ENCODE assay signal across 17 mouse cellular contexts in genomic region chr14:103945753-103946152, GRCm38 (mm10).
A peak's percentile ranks its signal among the peaks of the same experiment; 100 is the strongest.
DNase-seq lines count a peak whose midpoint lies in the region; ATAC-seq and TF ChIP-seq lines count a peak whose summit lies in the region.
"Had no signal": no experiment of that assay in that cellular context is flagged by ENCODE, and none has a peak within 500 bp of the region (broad histone marks: within the 10 kb centered on the region; RNA-seq: fewer than 3 reads in every experiment).

No protein-coding gene starts in this region.

- no peak for TF ChIP-seq CTCF in liver, adult 2 months (IDR thresholded peaks at IDR 0.05; ENCODE audit: low read depth, low read length)
- TF ChIP-seq CTCF in bone marrow macrophage, adult 2 months (IDR thresholded peaks at IDR 0.05; ENCODE audit: low read depth, low read length): no peak

- H3K9me3 ChIP-seq in liver, embryonic 11.5 days (ENCODE audit: control insufficient read depth, low read length): no peaks in the 10 kb centered on the region
- H3K9me3 ChIP-seq in liver, embryonic 13.5 days (replicated peaks): no peaks in the 10 kb centered on the region
- H3K9me3 ChIP-seq: intestine, embryonic 15.5 days; neural tube, embryonic 15.5 days had no signal

- peak; percentile 21 for DNase-seq in liver, adult 2 months (ENCODE audit: extremely low read depth, low read depth, low spot score)
- DNase-seq in liver, embryonic 11.5 days (ENCODE audit: low spot score): no peak
- no peak for DNase-seq in liver, embryonic 13.5 days
- DNase-seq in monocyte, adult 2 months (ENCODE audit: low read depth in 1 of 2, low spot score in 2 of 2): peak; percentile 19 to 33
- no peak for DNase-seq in MN1 (ENCODE audit: low spot score)
- no peak for DNase-seq in neural tube, embryonic 10.5 days (ENCODE audit: extremely low spot score, low spot score)
- DNase-seq: cerebellum, adult 8-10 months; embryo, embryonic 11 days; heart, postnatal 4 days; kidney, postnatal 14 days had no signal

- no peak overlapping the region for H3K4me2 ChIP-seq in liver, embryonic 11.5 days
- no peak overlapping the region for H3K4me2 ChIP-seq in liver, embryonic 13.5 days
- H3K4me2 ChIP-seq: intestine, embryonic 15.5 days; neural tube, embryonic 15.5 days had no signal

- ATAC-seq in liver, embryonic 11.5 days (replicated peaks; ENCODE audit: low FRiP score): no peak
- peak; percentile 43 for ATAC-seq in liver, embryonic 13.5 days (ENCODE audit: low read depth)
- ATAC-seq: intestine, embryonic 15.5 days; midbrain, embryonic 16.5 days; Patski had no signal

- no peak overlapping the region for H3K9ac ChIP-seq in liver, adult 2 months (ENCODE audit: low read depth, low read length)
- H3K9ac ChIP-seq in liver, embryonic 11.5 days (ENCODE audit: low read depth, low read length): no peak overlapping the region
- H3K9ac ChIP-seq in liver, embryonic 13.5 days: no peak overlapping the region
- H3K9ac ChIP-seq: intestine, embryonic 15.5 days; neural tube, embryonic 15.5 days had no signal

- H3K36me3 ChIP-seq in liver, adult 2 months (ENCODE audit: control insufficient read depth, insufficient read depth, low read length): no peaks in the 10 kb centered on the region
- H3K36me3 ChIP-seq in liver, embryonic 11.5 days (ENCODE audit: control insufficient read depth, insufficient read depth, low read length): no peaks in the 10 kb centered on the region
- H3K36me3 ChIP-seq in liver, embryonic 13.5 days: no peaks in the 10 kb centered on the region
- H3K36me3 ChIP-seq: intestine, embryonic 15.5 days; neural tube, embryonic 15.5 days had no signal

- no peak for TF ChIP-seq POLR2A in liver, adult 2 months (IDR thresholded peaks at IDR 0.05; ENCODE audit: extremely low read depth, insufficient read depth, low read length)
- TF ChIP-seq POLR2A in bone marrow macrophage, adult 2 months (IDR thresholded peaks at IDR 0.05; ENCODE audit: borderline replicate concordance, low read depth, low read length): no peak

- H3K27ac ChIP-seq in liver, adult 2 months (replicated peaks; ENCODE audit: insufficient read depth, low read depth, low read length): no peak overlapping the region
- no peak overlapping the region for H3K27ac ChIP-seq in liver, embryonic 11.5 days (ENCODE audit: low read depth, low read length)
- peak overlapping the region; percentile 94 for H3K27ac ChIP-seq in bone marrow macrophage, adult 2 months (ENCODE audit: insufficient read depth, low read depth, low read length)
- H3K27ac ChIP-seq in liver, embryonic 13.5 days: no peak overlapping the region
- H3K27ac ChIP-seq: heart, adult 2 months; intestine, embryonic 15.5 days; neural tube, embryonic 15.5 days had no signal

- no peaks in the 10 kb centered on the region for H3K79me2 ChIP-seq in liver, adult 2 months (ENCODE audit: control insufficient read depth, insufficient read depth, low read length)

- no peaks in the 10 kb centered on the region for H3K4me1 ChIP-seq in liver, adult 2 months (ENCODE audit: control insufficient read depth, insufficient read depth, low read length)
- H3K4me1 ChIP-seq in liver, embryonic 11.5 days (replicated peaks; ENCODE audit: control insufficient read depth, insufficient read depth, low read length): no peaks in the 10 kb centered on the region
- peaks cover 20% of the 10 kb centered on the region for H3K4me1 ChIP-seq in bone marrow macrophage, adult 2 months (ENCODE audit: control insufficient read depth, insufficient read depth, low read length)
- H3K4me1 ChIP-seq in liver, embryonic 13.5 days (replicated peaks): no peaks in the 10 kb centered on the region
- H3K4me1 ChIP-seq: intestine, embryonic 15.5 days had no signal

- no peak overlapping the region for H3K4me3 ChIP-seq in liver, adult 2 months (ENCODE audit: insufficient read depth, low read depth, low read length)
- no peak overlapping the region for H3K4me3 ChIP-seq in liver, embryonic 11.5 days (ENCODE audit: low read depth, low read length)
- H3K4me3 ChIP-seq in bone marrow macrophage, adult 2 months (ENCODE audit: insufficient read depth, low read length): no peak overlapping the region
- no peak overlapping the region for H3K4me3 ChIP-seq in liver, embryonic 13.5 days (replicated peaks)
- H3K4me3 ChIP-seq: erythroblast, embryonic 14.5 days; heart, adult 2 months; intestine, embryonic 15.5 days; neural tube, embryonic 15.5 days had no signal

- 67% methylated on average over 1 of the region's 1 CpGs for WGBS in liver, adult 2 months
- WGBS in liver, embryonic 11.5 days: 29% methylated on average over 1 of the region's 1 CpGs
- WGBS in liver, embryonic 13.5 days (ENCODE audit: insufficient replicate concordance): 14% methylated on average over 1 of the region's 1 CpGs

- H3K27me3 ChIP-seq in liver, adult 2 months (ENCODE audit: control insufficient read depth, insufficient read depth, low read length): no peaks in the 10 kb centered on the region
- no peaks in the 10 kb centered on the region for H3K27me3 ChIP-seq in liver, embryonic 11.5 days (replicated peaks; ENCODE audit: control insufficient read depth, insufficient read depth, low read length)
- no peaks in the 10 kb centered on the region for H3K27me3 ChIP-seq in liver, embryonic 13.5 days
- H3K27me3 ChIP-seq: intestine, embryonic 15.5 days; neural tube, embryonic 15.5 days; Patski had no signal

Comparison
In these comparisons a context has a peak if more than half of its experiments do, and no peak if none do; other contexts are left out.
1. DNase-seq: peak in liver, adult 2 months (single experiment) and monocyte, adult 2 months (2 of 2); none in liver, embryonic 11.5 days (single experiment), liver, embryonic 13.5 days (single experiment), MN1 (single experiment) and neural tube, embryonic 10.5 days (single experiment).